Mouse (Mus musculus): ENCODE results near the gene Rab3gap2.

Gene Rab3gap2

DNA sequence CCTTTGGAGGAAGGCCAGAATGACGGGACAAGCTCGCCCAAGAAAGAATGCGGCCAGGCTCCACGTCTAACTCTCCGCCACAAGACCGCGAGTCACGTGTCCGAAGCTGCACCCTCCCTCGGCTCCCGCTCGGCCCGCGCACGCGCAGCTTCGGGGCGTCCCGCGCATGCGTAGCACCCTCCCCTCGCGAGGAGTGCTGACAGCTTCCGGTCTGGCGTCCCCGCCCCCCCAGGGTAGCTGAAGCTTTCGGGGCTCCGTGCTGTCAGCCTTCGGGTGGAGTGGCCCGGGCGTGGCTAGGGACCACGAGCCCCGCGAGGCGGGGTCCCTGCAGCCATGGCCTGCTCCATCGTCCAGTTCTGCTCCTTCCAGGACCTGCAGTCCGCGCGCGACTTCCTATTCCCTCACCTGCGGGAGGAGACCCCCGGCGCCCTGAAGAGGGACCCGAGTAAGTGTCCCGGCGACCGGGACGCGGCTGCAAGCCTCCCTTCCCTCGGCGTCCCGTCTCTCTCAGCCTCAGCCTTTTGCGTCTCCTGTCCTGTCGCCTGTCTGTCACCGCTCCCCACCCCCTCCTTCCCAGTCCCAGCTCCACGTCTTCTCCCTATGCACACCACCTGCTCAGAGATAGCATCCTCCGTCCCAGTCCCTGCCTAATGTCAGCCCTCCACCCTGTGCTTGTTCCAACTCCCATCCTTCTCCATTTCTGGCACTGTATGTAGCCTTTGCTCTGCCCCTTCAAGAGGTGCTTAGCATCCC lies at the start of gene Rab3gap2:
Gene Rab3gap2 (plus strand): TSS at position 209 of the 753 bp plus-strand sequence.
- peak; percentile 99 for DNase-seq (ENCODE audit: low read depth)

- DNase-seq (ENCODE audit: low read depth) = no peak
Measured at GRCm38 (mm10) chr1:185173641-185174040, 30.3 kb upstream of the Rab3gap2 start.

- DNase-seq (ENCODE audit: low read depth) = no peak
Measured at GRCm38 (mm10) chr1:185177860-185178259, 26.1 kb upstream of the Rab3gap2 start.

GRCm38 (mm10) chr1:185183591-185184330 lies 20.2 kb upstream of the Rab3gap2 start:
- no peak for DNase-seq (ENCODE audit: low read depth)

DNA sequence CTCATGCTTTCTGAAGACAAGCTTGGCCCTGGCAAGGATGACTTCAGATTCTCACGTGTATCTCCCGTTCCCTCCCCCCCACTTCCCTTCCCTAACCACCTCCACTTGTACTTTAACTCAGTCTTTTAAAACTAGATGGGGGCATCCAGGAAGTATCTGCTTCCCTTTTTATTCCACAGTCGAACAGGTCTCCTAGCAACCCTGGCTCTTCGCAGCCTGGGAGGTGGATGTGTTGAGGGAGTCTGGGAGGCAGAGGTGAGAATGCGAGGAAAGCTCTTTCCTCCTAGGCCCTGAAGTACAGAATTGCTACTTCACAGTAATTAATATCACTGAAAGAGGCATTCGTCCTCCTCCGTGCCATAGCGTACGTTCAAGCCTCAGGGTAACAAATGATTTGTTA lies 18.4 kb upstream of the Rab3gap2 start:
- DNase-seq (ENCODE audit: low read depth) = no peak

GRCm38 (mm10) chr1:185187135-185187785 lies 16.7 kb upstream of the Rab3gap2 start:
- DNase-seq (ENCODE audit: low read depth) = no peak

GRCm38 (mm10) chr1:185189901-185190300 lies 14.0 kb upstream of the Rab3gap2 start:
- DNase-seq (ENCODE audit: low read depth) = no peak

DNA sequence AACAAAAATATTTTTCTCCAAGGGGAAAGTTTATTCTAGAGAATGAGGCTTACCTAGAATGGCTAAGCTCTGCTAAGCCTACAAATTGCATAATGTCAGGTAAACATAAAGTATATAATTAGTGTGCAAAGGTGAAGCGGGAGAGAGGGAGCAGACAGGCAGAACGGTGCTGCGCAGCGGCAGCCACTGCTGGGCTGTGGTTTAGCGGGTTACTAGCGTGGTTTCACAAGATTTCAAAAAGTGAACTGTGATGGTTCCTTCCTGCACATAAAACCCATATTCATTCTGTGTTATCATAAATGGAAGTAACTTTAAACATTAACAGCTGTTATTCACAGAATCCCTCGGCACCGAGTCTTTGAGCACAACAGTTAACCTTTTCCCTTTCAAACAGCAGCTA lies 11.8 kb upstream of the Rab3gap2 start:
- DNase-seq (ENCODE audit: low read depth) = no peak

- peak; percentile 78 for DNase-seq (ENCODE audit: low read depth)
Measured at GRCm38 (mm10) chr1:185193509-185193908, 10.4 kb upstream of the Rab3gap2 start.

DNA sequence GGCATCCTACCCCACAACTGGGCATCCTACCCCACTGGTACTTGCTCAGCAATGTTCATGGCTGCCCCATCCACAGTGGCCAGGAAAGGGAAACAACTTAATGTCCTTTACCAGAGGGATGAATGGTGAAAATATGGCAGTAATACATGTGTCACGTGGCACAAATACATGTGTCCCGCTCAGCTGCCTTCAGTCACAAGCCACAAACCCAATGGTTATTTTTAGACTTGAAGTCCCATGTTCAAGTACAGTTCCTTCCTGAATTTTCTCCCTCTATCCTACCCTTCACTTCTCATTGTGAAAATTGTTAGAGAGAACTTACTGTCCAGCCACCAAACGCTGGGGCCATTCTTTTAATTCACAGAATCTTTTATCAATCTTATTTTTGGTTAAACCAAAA lies 7.6 kb upstream of the Rab3gap2 start:
- DNase-seq (ENCODE audit: low read depth) = no peak

DNA sequence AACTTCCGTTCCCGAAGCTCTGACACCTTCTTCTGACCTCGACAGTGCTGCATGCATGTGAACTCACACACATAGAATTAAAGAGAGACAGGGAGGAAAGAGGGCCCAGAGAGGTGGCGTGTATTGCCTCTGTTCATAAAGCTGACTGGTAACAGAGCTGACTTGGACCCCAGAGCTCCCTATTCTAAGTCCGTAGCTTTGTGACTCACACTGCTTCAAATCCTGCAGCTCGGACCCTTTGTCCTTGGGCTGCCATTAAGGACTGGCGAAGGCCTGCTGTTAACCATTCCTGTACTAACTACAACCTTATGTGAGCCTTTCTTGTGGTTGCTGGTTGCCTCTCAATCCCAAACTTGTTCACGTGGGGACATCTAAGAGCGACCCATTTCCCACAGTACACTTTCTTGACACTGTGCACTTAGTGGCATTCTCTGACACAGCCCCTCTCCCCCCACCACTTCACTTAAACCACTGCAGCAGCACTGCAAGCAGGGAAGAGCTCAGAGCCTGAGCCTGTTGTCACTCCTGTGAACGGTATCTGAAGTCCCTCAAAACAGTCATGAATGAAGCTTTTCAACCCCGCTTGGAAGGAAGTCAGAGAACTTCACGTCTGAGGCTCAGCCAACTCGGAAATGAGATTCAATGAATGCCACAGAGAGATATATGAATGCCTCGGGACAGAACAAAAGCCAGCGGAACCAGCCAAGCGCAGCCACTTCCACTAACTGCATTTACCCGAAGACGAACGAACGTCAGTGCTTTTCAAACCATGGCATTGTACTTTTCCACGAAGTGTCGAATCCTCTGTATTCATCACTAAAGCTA lies 3.1 kb upstream of the Rab3gap2 start:
- peak; percentile 47 for DNase-seq (ENCODE audit: low read depth)

- DNase-seq (ENCODE audit: low read depth) = peak; percentile 20
Measured at GRCm38 (mm10) chr1:185201994-185202393, 1.9 kb upstream of the Rab3gap2 start.

GRCm38 (mm10) chr1:185203196-185203908 lies 565 bp upstream of the Rab3gap2 start:
- peak; percentile 59 for DNase-seq (ENCODE audit: low read depth)

GRCm38 (mm10) chr1:185205090-185205489 lies 1.2 kb downstream of the Rab3gap2 start:
- peak; percentile 33 for DNase-seq (ENCODE audit: low read depth)

- DNase-seq (ENCODE audit: low read depth) = peak; percentile 28
Measured at GRCm38 (mm10) chr1:185207851-185208595, 4.1 kb downstream of the Rab3gap2 start.

GRCm38 (mm10) chr1:185208766-185209165 lies 4.8 kb downstream of the Rab3gap2 start:
- no peak for DNase-seq (ENCODE audit: low read depth)

- DNase-seq (ENCODE audit: low read depth) = no peak
Measured at GRCm38 (mm10) chr1:185209641-185210176, 5.8 kb downstream of the Rab3gap2 start.

- DNase-seq (ENCODE audit: low read depth) = no peak
Measured at GRCm38 (mm10) chr1:185216360-185216759, 12.4 kb downstream of the Rab3gap2 start.

GRCm38 (mm10) chr1:185216762-185217161 lies 12.8 kb downstream of the Rab3gap2 start:
- DNase-seq (ENCODE audit: low read depth) = no peak

DNA sequence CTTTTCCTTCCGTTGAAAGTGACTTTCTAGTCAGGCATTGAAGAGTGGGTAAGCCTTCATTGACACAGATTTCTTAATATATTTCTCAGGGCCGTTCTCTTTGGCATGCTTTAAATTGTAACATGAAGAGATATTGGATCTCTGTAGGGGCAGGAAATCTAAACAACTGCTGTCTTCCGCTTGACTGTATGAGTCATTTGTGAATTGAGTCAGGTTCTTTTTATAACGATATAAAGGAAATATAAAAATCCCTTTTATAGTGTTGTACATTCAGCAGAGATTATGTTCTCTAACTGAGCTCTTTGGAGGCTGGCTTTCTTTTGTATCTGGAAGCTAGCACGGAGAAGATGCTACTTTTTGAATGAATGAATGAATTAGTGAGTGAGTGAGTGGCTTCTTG lies 14.0 kb downstream of the Rab3gap2 start:
- no peak for DNase-seq (ENCODE audit: low read depth)

Data from naive thymus-derived CD4-positive, alpha-beta T cell, adult 2 months (primary cell).